ENCODE assay signal across 9 mouse cellular contexts in the genomic region with DNA sequence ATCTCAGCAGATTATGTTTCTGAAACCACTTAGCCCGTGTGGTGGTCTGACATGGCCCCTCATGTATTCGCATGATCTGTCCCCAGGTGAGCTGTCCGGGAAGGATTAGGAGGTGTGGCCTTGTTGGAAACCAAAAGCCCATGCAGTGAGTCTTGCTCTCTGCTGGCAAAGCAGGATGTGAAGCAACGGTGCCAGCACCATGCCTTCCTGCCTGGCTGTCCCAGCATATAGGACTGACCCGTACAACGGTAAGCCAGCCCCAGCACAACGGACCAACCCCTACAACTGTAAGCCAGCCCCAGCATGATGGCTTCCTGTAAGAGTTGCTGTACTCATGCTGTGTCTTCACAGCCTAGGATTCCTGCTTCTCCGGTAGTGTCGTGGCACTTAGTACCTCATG. TPM values are rescaled to one million over a fixed set of nuclear protein-coding genes. Genes with fewer than 3 reads are reported as not detected.
DNase-seq lines count a peak whose midpoint lies in the region; ATAC-seq lines count a peak whose summit lies in the region.
"Had no signal": no experiment of that assay in that cellular context is flagged by ENCODE, and none has a peak within 500 bp of the region (broad histone marks: within the 10 kb centered on the region; RNA-seq: fewer than 3 reads in every experiment).

No protein-coding gene starts in this region.

- peaks cover 58% of the 10 kb centered on the region for H3K36me3 ChIP-seq in megakaryocyte, embryonic 14.5 days (replicated peaks; ENCODE audit: low read length)
- H3K36me3 ChIP-seq in forebrain, embryonic 11.5 days (ENCODE audit: control insufficient read depth, insufficient read depth, low read length) = peaks cover 19% of the 10 kb centered on the region
- H3K36me3 ChIP-seq in limb, embryonic 15.5 days = peaks cover 51% of the 10 kb centered on the region
- peaks cover 32% of the 10 kb centered on the region for H3K36me3 ChIP-seq in stomach, embryonic 15.5 days

- H3K4me3 ChIP-seq in megakaryocyte, embryonic 14.5 days (replicated peaks) = peak overlapping the region; percentile 100
- H3K4me3 ChIP-seq in forebrain, embryonic 11.5 days (ENCODE audit: low read depth, low read length) = peak overlapping the region; percentile 69
- peak overlapping the region; percentile 82 for H3K4me3 ChIP-seq in limb, embryonic 15.5 days
- H3K4me3 ChIP-seq in stomach, embryonic 15.5 days (replicated peaks) = peak overlapping the region; percentile 91

- H3K4me1 ChIP-seq in megakaryocyte, embryonic 14.5 days = peaks cover 83% of the 10 kb centered on the region
- peaks cover 25% of the 10 kb centered on the region for H3K4me1 ChIP-seq in forebrain, embryonic 11.5 days (replicated peaks; ENCODE audit: control insufficient read depth, insufficient read depth, low read length)
- peaks cover 52% of the 10 kb centered on the region for H3K4me1 ChIP-seq in limb, embryonic 15.5 days
- peaks cover 42% of the 10 kb centered on the region for H3K4me1 ChIP-seq in stomach, embryonic 15.5 days

- no peak for DNase-seq in forebrain, embryonic 11.5 days (ENCODE audit: low spot score)
- no peak for DNase-seq in ovary, adult 18-20 months (ENCODE audit: low spot score)
- no peak for DNase-seq in testis, postnatal 10 days (ENCODE audit: low spot score)
- no peak for DNase-seq in gastrocnemius, postnatal 25 days
- DNase-seq: thymus, adult 18-20 months had no signal

- WGBS in forebrain, embryonic 11.5 days = 62% methylated on average over 9 of the region's 9 CpGs
- WGBS in limb, embryonic 15.5 days = 52% methylated on average over 9 of the region's 9 CpGs
- 49% methylated on average over 9 of the region's 9 CpGs for WGBS in stomach, embryonic 15.5 days

- peak overlapping the region; percentile 92 for H3K4me2 ChIP-seq in forebrain, embryonic 11.5 days (ENCODE audit: low read depth, low read length, severe bottlenecking)
- H3K4me2 ChIP-seq in limb, embryonic 15.5 days = peak overlapping the region; percentile 74
- H3K4me2 ChIP-seq in stomach, embryonic 15.5 days = peak overlapping the region; percentile 77

- no peaks in the 10 kb centered on the region for H3K27me3 ChIP-seq in megakaryocyte, embryonic 14.5 days (replicated peaks)
- no peaks in the 10 kb centered on the region for H3K27me3 ChIP-seq in forebrain, embryonic 11.5 days (ENCODE audit: control insufficient read depth, insufficient read depth, low read length)
- H3K27me3 ChIP-seq in limb, embryonic 15.5 days = no peaks in the 10 kb centered on the region
- no peaks in the 10 kb centered on the region for H3K27me3 ChIP-seq in stomach, embryonic 15.5 days (replicated peaks)

- H3K27ac ChIP-seq in forebrain, embryonic 11.5 days (ENCODE audit: low read depth, low read length) = no peak overlapping the region
- no peak overlapping the region for H3K27ac ChIP-seq in limb, embryonic 15.5 days
- H3K27ac ChIP-seq in stomach, embryonic 15.5 days = no peak overlapping the region

- no peak for ATAC-seq in megakaryocyte, adult 5-6 weeks (ENCODE audit: poor library complexity, severe bottlenecking)
- ATAC-seq in forebrain, embryonic 11.5 days (replicated peaks; ENCODE audit: low FRiP score) = no peak
- ATAC-seq in limb, embryonic 15.5 days (ENCODE audit: insufficient number of reproducible peaks, low FRiP score, low TSS enrichment, low read depth) = no peak
- ATAC-seq in stomach, embryonic 15.5 days (ENCODE audit: insufficient read depth, low FRiP score, low read depth) = no peak

- H3K9me3 ChIP-seq in megakaryocyte, embryonic 14.5 days = no peaks in the 10 kb centered on the region
- no peaks in the 10 kb centered on the region for H3K9me3 ChIP-seq in forebrain, embryonic 11.5 days (ENCODE audit: control insufficient read depth, low read length)
- no peaks in the 10 kb centered on the region for H3K9me3 ChIP-seq in limb, embryonic 15.5 days
- no peaks in the 10 kb centered on the region for H3K9me3 ChIP-seq in stomach, embryonic 15.5 days

- H3K9ac ChIP-seq in forebrain, embryonic 11.5 days (ENCODE audit: low read length) = peak overlapping the region; percentile 94
- peak overlapping the region; percentile 14; the same call in 1 of the 2 replicates for H3K9ac ChIP-seq in limb, embryonic 15.5 days
- peak overlapping the region; percentile 26; the same call in 1 of the 2 replicates for H3K9ac ChIP-seq in stomach, embryonic 15.5 days

RNA-seq across cellular contexts. Expression of gene Sec31a, which starts 11.2 kb away (rescaled TPM):
- polyA plus RNA-seq in megakaryocyte, embryonic 14.5 days (2012; ENCODE audit: insufficient read depth, low replicate concordance) = 77.8 and 120 TPM in 2 replicates
- 99.2 and 106 TPM in 2 replicates for total RNA-seq in megakaryocyte, adult 5-6 weeks (2015)
- total RNA-seq in megakaryocyte, adult 5-6 weeks (2017) = 101 and 106 TPM in 2 replicates
- 109 and 117 TPM in 2 replicates for polyA plus RNA-seq in forebrain, embryonic 11.5 days (2014; fragmentation: Nextera tagmentation; extraction: Ambion mirVana)
- 266 TPM in 2 replicates for polyA plus RNA-seq in limb, embryonic 15.5 days (2015; fragmentation: Nextera tagmentation; extraction: Ambion mirVana)
- 158 and 187 TPM in 2 replicates for polyA plus RNA-seq in stomach, embryonic 15.5 days (2015; fragmentation: Nextera tagmentation; extraction: Ambion mirVana)
- total RNA-seq in gastrocnemius, postnatal 25 days (2021) = 10 to 100 TPM; 61.2 to 65.4 TPM

Comparison
In these comparisons a context has a peak if more than half of its experiments do, and no peak if none do; other contexts are left out.
1. H3K9ac ChIP-seq: peak in every context shown above with its lines; median percentile 94 in forebrain, embryonic 11.5 days; 26 in stomach, embryonic 15.5 days; 14 in limb, embryonic 15.5 days.